Mouse (Mus musculus): Measurements from ENCODE around the gene Noct. TPM values are rescaled to one million over a fixed set of nuclear protein-coding genes. Genes with fewer than 3 reads are reported as not detected.

The Noct gene
- polyA plus RNA-seq, 1 experiment, result 10.8 TPM

DNA sequence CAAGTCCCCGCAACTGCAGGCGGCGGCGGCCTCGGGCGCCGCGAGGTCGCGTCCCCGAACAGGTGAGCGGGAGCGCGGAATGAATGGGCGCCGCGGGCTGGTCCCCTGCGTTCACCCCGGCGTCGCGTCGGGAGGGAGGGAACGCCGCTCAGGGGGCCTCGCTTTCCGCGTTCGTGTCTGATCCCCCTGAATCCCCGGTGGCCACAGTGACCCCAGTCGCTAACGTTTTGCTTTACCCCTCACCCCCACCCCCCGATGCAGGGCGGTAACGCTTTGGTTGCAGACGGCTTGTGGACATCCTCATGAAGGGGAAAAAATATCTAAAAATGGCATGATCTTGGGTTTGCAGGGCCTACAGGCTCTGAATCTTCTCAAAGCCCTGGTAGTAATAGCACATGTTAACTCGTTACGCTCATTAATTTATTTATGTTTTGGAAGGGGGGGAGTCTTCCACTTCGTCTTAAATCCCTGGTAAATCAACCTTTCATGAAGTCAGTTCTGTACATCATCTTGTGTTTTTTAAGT lies 1.0 kb downstream of the Noct start:
- Histone ChIP-seq H3K36me3 (ENCODE audit: control insufficient read depth, insufficient read depth) (peaks cover 20% of the 10 kb centered on the region), H3K79me2 (ENCODE audit: control insufficient read depth, insufficient read depth) (peaks cover 56% of the 10 kb centered on the region), H3K79me3 (ENCODE audit: low read depth) (peaks cover 46% of the 10 kb centered on the region), H3ac (ENCODE audit: control insufficient read depth, insufficient read length, low read depth) (peak overlapping the region; percentile 72), H3K27me3 (ENCODE audit: control insufficient read depth, insufficient read depth, insufficient read length) (no peaks in the 10 kb centered on the region), H3K4me3 (ENCODE audit: insufficient read depth, poor library complexity, severe bottlenecking) (peak overlapping the region; percentile 71)
- TF ChIP-seq MYOG (IDR thresholded peaks at IDR 0.05; ENCODE audit: control insufficient read depth, extremely low read depth, insufficient read length) (no peak), CEBPB (IDR thresholded peaks at IDR 0.05; ENCODE audit: low read depth) (no peak), USF1 (IDR thresholded peaks at IDR 0.05; ENCODE audit: low read depth) (no peak), MAX (IDR thresholded peaks at IDR 0.05) (no peak)

DNA sequence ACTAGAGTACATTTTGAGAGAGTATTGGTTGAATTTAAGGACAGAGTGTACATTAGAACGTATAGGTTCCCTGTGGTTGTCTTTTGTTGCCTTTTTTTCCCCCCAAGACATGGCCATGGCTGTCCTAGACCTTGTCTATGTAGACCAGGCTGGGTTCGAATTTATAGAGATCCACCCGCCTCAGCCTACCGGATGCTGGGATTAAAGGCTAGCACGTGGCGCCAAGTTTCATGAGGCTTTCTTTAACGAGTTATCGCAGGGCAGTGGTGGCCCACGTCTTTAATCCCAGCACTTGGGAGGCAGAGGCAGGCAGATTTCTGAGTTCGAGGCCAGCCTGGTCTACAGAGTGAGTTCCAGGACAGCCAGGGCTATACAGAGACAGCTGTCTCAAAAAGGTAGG lies 1.7 kb downstream of the Noct start:
- Histone ChIP-seq H3K4me3 (ENCODE audit: insufficient read depth, poor library complexity, severe bottlenecking) (peak overlapping the region; percentile 71), H3K36me3 (ENCODE audit: control insufficient read depth, insufficient read depth) (peaks cover 20% of the 10 kb centered on the region), H3ac (ENCODE audit: control insufficient read depth, insufficient read length, low read depth) (no peak overlapping the region), H3K79me2 (ENCODE audit: control insufficient read depth, insufficient read depth) (peaks cover 63% of the 10 kb centered on the region), H3K27me3 (ENCODE audit: control insufficient read depth, insufficient read depth, insufficient read length) (no peaks in the 10 kb centered on the region), H3K79me3 (ENCODE audit: low read depth) (peaks cover 53% of the 10 kb centered on the region)
- no peak for TF ChIP-seq CTCF (IDR thresholded peaks at IDR 0.05; ENCODE audit: control insufficient read depth, insufficient read depth, insufficient read length)
- no peak for TF ChIP-seq USF1 (IDR thresholded peaks at IDR 0.05; ENCODE audit: low read depth)
- TF ChIP-seq MYOG (IDR thresholded peaks at IDR 0.05; ENCODE audit: control insufficient read depth, extremely low read depth, insufficient read length), result no peak
- no peak for TF ChIP-seq MAX (IDR thresholded peaks at IDR 0.05)
- no peak for TF ChIP-seq MYOD1 (IDR thresholded peaks at IDR 0.05; ENCODE audit: control insufficient read depth, insufficient read length, low read depth)
- no peak for TF ChIP-seq CEBPB (IDR thresholded peaks at IDR 0.05; ENCODE audit: low read depth)
- no peak for TF ChIP-seq FOSL1 (IDR thresholded peaks at IDR 0.05; ENCODE audit: insufficient read depth, low read length, poor library complexity, severe bottlenecking)

GRCm38 (mm10) chr3:51226601-51227000 lies 2.4 kb downstream of the Noct start:
- H3K79me3 ChIP-seq (ENCODE audit: low read depth), result peaks cover 58% of the 10 kb centered on the region
- no peak overlapping the region for H3ac ChIP-seq (ENCODE audit: control insufficient read depth, insufficient read length, low read depth)
- peaks cover 20% of the 10 kb centered on the region for H3K36me3 ChIP-seq (ENCODE audit: control insufficient read depth, insufficient read depth)
- H3K4me3 ChIP-seq (ENCODE audit: insufficient read depth, poor library complexity, severe bottlenecking), result no peak overlapping the region
- H3K27me3 ChIP-seq (ENCODE audit: control insufficient read depth, insufficient read depth, insufficient read length), result no peaks in the 10 kb centered on the region
- TF ChIP-seq CEBPB (IDR thresholded peaks at IDR 0.05; ENCODE audit: low read depth) (no peak), CTCF (IDR thresholded peaks at IDR 0.05; ENCODE audit: control insufficient read depth, insufficient read depth, insufficient read length) (no peak), USF1 (IDR thresholded peaks at IDR 0.05; ENCODE audit: low read depth) (no peak), MAX (IDR thresholded peaks at IDR 0.05) (no peak), MYOG (IDR thresholded peaks at IDR 0.05; ENCODE audit: control insufficient read depth, extremely low read depth, insufficient read length) (no peak), MYOD1 (IDR thresholded peaks at IDR 0.05; ENCODE audit: control insufficient read depth, insufficient read length, low read depth) (no peak), FOSL1 (IDR thresholded peaks at IDR 0.05; ENCODE audit: insufficient read depth, low read length, poor library complexity, severe bottlenecking) (no peak)
- H3K79me2 ChIP-seq (ENCODE audit: control insufficient read depth, insufficient read depth), result peaks cover 69% of the 10 kb centered on the region

- H3K36me3 ChIP-seq (ENCODE audit: control insufficient read depth, insufficient read depth), result peaks cover 20% of the 10 kb centered on the region
- no peak overlapping the region for H3ac ChIP-seq (ENCODE audit: control insufficient read depth, insufficient read length, low read depth)
- H3K79me2 ChIP-seq (ENCODE audit: control insufficient read depth, insufficient read depth), result peaks cover 85% of the 10 kb centered on the region
- no peak overlapping the region for H3K4me3 ChIP-seq (ENCODE audit: insufficient read depth, poor library complexity, severe bottlenecking)
- TF ChIP-seq CEBPB (IDR thresholded peaks at IDR 0.05; ENCODE audit: low read depth) (no peak), MYOD1 (IDR thresholded peaks at IDR 0.05; ENCODE audit: control insufficient read depth, insufficient read length, low read depth) (no peak)
- peaks cover 58% of the 10 kb centered on the region for H3K79me3 ChIP-seq (ENCODE audit: low read depth)
- no peaks in the 10 kb centered on the region for H3K27me3 ChIP-seq (ENCODE audit: control insufficient read depth, insufficient read depth, insufficient read length)
These were observed 4.0 kb downstream of the Noct start for GRCm38 (mm10) chr3:51228038-51228820.

DNA sequence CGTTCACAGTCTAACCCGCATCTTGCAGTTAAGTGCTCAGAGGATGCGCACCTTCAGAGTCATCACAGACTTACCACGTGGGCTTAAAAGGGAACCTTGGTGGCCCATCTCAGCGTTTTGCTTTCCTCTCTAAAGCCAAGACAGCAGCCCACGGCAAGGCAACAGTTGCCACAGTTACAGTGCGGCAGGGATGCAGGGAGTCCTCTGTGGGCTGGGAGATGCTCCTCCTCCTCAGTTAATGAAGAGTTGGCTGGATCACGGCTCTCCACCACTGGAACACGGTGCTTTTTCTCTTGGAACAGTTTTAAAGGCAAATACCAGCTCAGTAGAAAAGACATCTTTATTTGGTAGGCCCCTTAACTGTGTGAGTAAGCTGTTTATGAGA lies 4.6 kb downstream of the Noct start:
- Histone ChIP-seq H3K27me3 (ENCODE audit: control insufficient read depth, insufficient read depth, insufficient read length) (no peaks in the 10 kb centered on the region), H3K79me3 (ENCODE audit: low read depth) (peaks cover 61% of the 10 kb centered on the region), H3ac (ENCODE audit: control insufficient read depth, insufficient read length, low read depth) (no peak overlapping the region), H3K4me3 (ENCODE audit: insufficient read depth, poor library complexity, severe bottlenecking) (no peak overlapping the region), H3K36me3 (ENCODE audit: control insufficient read depth, insufficient read depth) (peaks cover 20% of the 10 kb centered on the region), H3K79me2 (ENCODE audit: control insufficient read depth, insufficient read depth) (peaks cover 91% of the 10 kb centered on the region)
- TF ChIP-seq FOSL1 (IDR thresholded peaks at IDR 0.05; ENCODE audit: insufficient read depth, low read length, poor library complexity, severe bottlenecking) (no peak), CEBPB (IDR thresholded peaks at IDR 0.05; ENCODE audit: low read depth) (no peak), MAX (IDR thresholded peaks at IDR 0.05) (no peak), MYOD1 (IDR thresholded peaks at IDR 0.05; ENCODE audit: control insufficient read depth, insufficient read length, low read depth) (no peak), USF1 (IDR thresholded peaks at IDR 0.05; ENCODE audit: low read depth) (no peak), CTCF (IDR thresholded peaks at IDR 0.05; ENCODE audit: control insufficient read depth, insufficient read depth, insufficient read length) (no peak), MYOG (IDR thresholded peaks at IDR 0.05; ENCODE audit: control insufficient read depth, extremely low read depth, insufficient read length) (no peak)

GRCm38 (mm10) chr3:51229226-51229625 lies 5.0 kb downstream of the Noct start:
- Histone ChIP-seq H3ac (ENCODE audit: control insufficient read depth, insufficient read length, low read depth) (no peak overlapping the region), H3K27me3 (ENCODE audit: control insufficient read depth, insufficient read depth, insufficient read length) (no peaks in the 10 kb centered on the region), H3K79me3 (ENCODE audit: low read depth) (peaks cover 61% of the 10 kb centered on the region), H3K36me3 (ENCODE audit: control insufficient read depth, insufficient read depth) (peaks cover 20% of the 10 kb centered on the region), H3K79me2 (ENCODE audit: control insufficient read depth, insufficient read depth) (peaks cover 95% of the 10 kb centered on the region), H3K4me3 (ENCODE audit: insufficient read depth, poor library complexity, severe bottlenecking) (no peak overlapping the region)
- TF ChIP-seq FOSL1 (IDR thresholded peaks at IDR 0.05; ENCODE audit: insufficient read depth, low read length, poor library complexity, severe bottlenecking) (no peak), MAX (IDR thresholded peaks at IDR 0.05) (no peak), USF1 (IDR thresholded peaks at IDR 0.05; ENCODE audit: low read depth) (no peak), MYOD1 (IDR thresholded peaks at IDR 0.05; ENCODE audit: control insufficient read depth, insufficient read length, low read depth) (no peak), CEBPB (IDR thresholded peaks at IDR 0.05; ENCODE audit: low read depth) (no peak), CTCF (IDR thresholded peaks at IDR 0.05; ENCODE audit: control insufficient read depth, insufficient read depth, insufficient read length) (no peak), MYOG (IDR thresholded peaks at IDR 0.05; ENCODE audit: control insufficient read depth, extremely low read depth, insufficient read length) (no peak)
